Mouse (Mus musculus) liver, embryonic 14.5 days (tissue): ENCODE data around the gene Hoxa3.

Experiments
- CTCF ChIP-seq: IDR thresholded peaks from 2 replicates; pipeline ENCODE4 v1.5.1; 2016; ENCODE audit warnings: antibody characterized with exemption, low read depth, control low read depth
- EP300 ChIP-seq: IDR thresholded peaks from 2 replicates; pipeline ENCODE4 v1.6.1; 2016; ENCODE audit warnings: antibody characterized with exemption, low read depth

- TF ChIP-seq CTCF (no peak), EP300 (no peak)
Observed at GRCm38 (mm10) chr6:52137841-52138535, 75.1 kb downstream of the Hoxa3 start.
